Mouse (Mus musculus) ES-Bruce4 (cell line): ENCODE results near the gene Olfml1. TPM values are rescaled to one million over a fixed set of nuclear protein-coding genes. Genes with fewer than 3 reads are reported as not detected.
A peak's percentile ranks its signal among the peaks of the same experiment; 100 is the strongest.

ENCODE experiments used
- H3K27ac ChIP-seq: 2 replicates; pipeline ENCODE4 v1.5.1; 2012; ENCODE audit warnings: low read length, inconsistent platforms; ENCODE audit not compliant: insufficient read depth
- H3K27me3 ChIP-seq: 2 replicates; pipeline ENCODE4 v1.6.1; 2012; ENCODE audit warnings: mild to moderate bottlenecking, low read length, inconsistent platforms; ENCODE audit not compliant: control insufficient read depth, poor library complexity, insufficient read depth, severe bottlenecking
- H3K36me3 ChIP-seq: 2 replicates; pipeline ENCODE4 v1.6.1; 2012; ENCODE audit warnings: inconsistent platforms, mild to moderate bottlenecking, low read length, moderate library complexity; ENCODE audit not compliant: control insufficient read depth, poor library complexity, insufficient read depth, severe bottlenecking
- H3K4me1 ChIP-seq: one replicate; pipeline ENCODE4 v1.8.1; 2011; ENCODE audit warnings: low read length; ENCODE audit not compliant: control insufficient read depth, insufficient read depth
- H3K4me3 ChIP-seq: 2 replicates; pipeline ENCODE4 v1.5.1; 2011; ENCODE audit warnings: low read depth, mild to moderate bottlenecking, low read length
- H3K9ac ChIP-seq: 2 replicates; pipeline ENCODE4 v1.6.1; 2012; ENCODE audit warnings: low read depth, mild to moderate bottlenecking, inconsistent platforms; ENCODE audit not compliant: poor library complexity, severe bottlenecking
- H3K9me3 ChIP-seq: replicated peaks from 2 replicates; pipeline ENCODE4 v1.6.1; 2012; ENCODE audit warnings: mild to moderate bottlenecking, low read length, inconsistent platforms; ENCODE audit not compliant: control insufficient read depth, poor library complexity, insufficient read depth, severe bottlenecking
- CTCF ChIP-seq: IDR thresholded peaks from one replicate; pipeline ENCODE4 v1.8.1; 2011; ENCODE audit warnings: low read depth, low read length
- EP300 ChIP-seq: IDR thresholded peaks from 2 replicates; pipeline ENCODE4 v1.6.1; 2011; ENCODE audit warnings: low read depth, low read length; ENCODE audit not compliant: insufficient read depth
- POLR2A ChIP-seq: IDR thresholded peaks from one replicate; pipeline ENCODE4 v1.8.1; 2011; ENCODE audit warnings: low read length; ENCODE audit not compliant: insufficient read depth
- polyA plus RNA-seq: library from polyadenylated mRNA; stranded (reverse); fragments of >200 nt; gene quantifications from 2 replicates; pipeline ENCODE4 v1.2.4, GENCODE M21; 2011; ENCODE audit warnings: low read depth; ENCODE audit not compliant: missing spikeins, insufficient read depth, insufficient read length

Olfml1 gene
- polyA plus RNA-seq, 1 experiment: 1.5 TPM

- peaks cover 5% of the 10 kb centered on the region for H3K4me1 ChIP-seq
- no peaks in the 10 kb centered on the region for H3K36me3 ChIP-seq
- no peaks in the 10 kb centered on the region for H3K27me3 ChIP-seq
- no peak overlapping the region for H3K27ac ChIP-seq
- H3K9ac ChIP-seq: no peak overlapping the region
- TF ChIP-seq CTCF (no peak), EP300 (no peak), POLR2A (no peak)
- H3K4me3 ChIP-seq: no peak overlapping the region
- H3K9me3 ChIP-seq: peaks cover 9% of the 10 kb centered on the region
These were observed 11.3 kb upstream of the Olfml1 start for GRCm38 (mm10) chr7:107555906-107556305.

- TF ChIP-seq CTCF (no peak), POLR2A (no peak), EP300 (no peak)
- H3K4me3 ChIP-seq: no peak overlapping the region
- H3K4me1 ChIP-seq: no peaks in the 10 kb centered on the region
- H3K9ac ChIP-seq: no peak overlapping the region
- H3K9me3 ChIP-seq: peaks cover 10% of the 10 kb centered on the region
- H3K27ac ChIP-seq: no peak overlapping the region
- no peaks in the 10 kb centered on the region; the same call in 1 of the 2 replicates for H3K27me3 ChIP-seq
- H3K36me3 ChIP-seq: no peaks in the 10 kb centered on the region
These were observed 6.6 kb upstream of the Olfml1 start for GRCm38 (mm10) chr7:107560675-107561074.

GRCm38 (mm10) chr7:107561584-107561983 is 5.7 kb upstream of the Olfml1 start:
- Histone ChIP-seq H3K9me3 (peaks cover 13% of the 10 kb centered on the region), H3K4me1 (no peaks in the 10 kb centered on the region), H3K36me3 (no peaks in the 10 kb centered on the region), H3K4me3 (no peak overlapping the region), H3K9ac (no peak overlapping the region), H3K27me3 (no peaks in the 10 kb centered on the region; the same call in 1 of the 2 replicates), H3K27ac (no peak overlapping the region)
- TF ChIP-seq POLR2A (no peak), EP300 (no peak), CTCF (no peak)

GRCm38 (mm10) chr7:107563727-107564126 is 3.5 kb upstream of the Olfml1 start:
- H3K4me1 ChIP-seq: no peaks in the 10 kb centered on the region
- peaks cover 9% of the 10 kb centered on the region for H3K9me3 ChIP-seq
- no peak overlapping the region for H3K9ac ChIP-seq
- H3K27me3 ChIP-seq: no peaks in the 10 kb centered on the region; the same call in 1 of the 2 replicates
- no peak overlapping the region for H3K27ac ChIP-seq
- no peaks in the 10 kb centered on the region for H3K36me3 ChIP-seq
- no peak overlapping the region for H3K4me3 ChIP-seq
- TF ChIP-seq CTCF (no peak), POLR2A (no peak), EP300 (no peak)

GRCm38 (mm10) chr7:107567674-107568073 is 428 bp downstream of the Olfml1 start:
- no peaks in the 10 kb centered on the region for H3K36me3 ChIP-seq
- H3K4me1 ChIP-seq: no peaks in the 10 kb centered on the region
- peak overlapping the region; percentile 2; the same call in 1 of the 2 replicates for H3K4me3 ChIP-seq
- H3K27ac ChIP-seq: no peak overlapping the region
- no peak overlapping the region for H3K9ac ChIP-seq
- H3K27me3 ChIP-seq: no peaks in the 10 kb centered on the region; the same call in 1 of the 2 replicates
- no peak for TF ChIP-seq POLR2A
- TF ChIP-seq EP300: no peak
- no peak for TF ChIP-seq CTCF
- peaks cover 9% of the 10 kb centered on the region for H3K9me3 ChIP-seq

GRCm38 (mm10) chr7:107568971-107569370 is 1.7 kb downstream of the Olfml1 start:
- Histone ChIP-seq H3K9ac (no peak overlapping the region), H3K4me1 (no peaks in the 10 kb centered on the region), H3K9me3 (peaks cover 9% of the 10 kb centered on the region), H3K27me3 (no peaks in the 10 kb centered on the region), H3K4me3 (no peak overlapping the region), H3K27ac (no peak overlapping the region), H3K36me3 (no peaks in the 10 kb centered on the region)
- TF ChIP-seq POLR2A (no peak), EP300 (no peak), CTCF (no peak)

GRCm38 (mm10) chr7:107573856-107574255 is 6.6 kb downstream of the Olfml1 start:
- TF ChIP-seq POLR2A: no peak
- TF ChIP-seq EP300: no peak
- TF ChIP-seq CTCF: peak; percentile 64
- H3K4me3 ChIP-seq: no peak overlapping the region
- H3K27me3 ChIP-seq: no peaks in the 10 kb centered on the region
- H3K9ac ChIP-seq: no peak overlapping the region
- no peak overlapping the region for H3K27ac ChIP-seq
- H3K4me1 ChIP-seq: no peaks in the 10 kb centered on the region
- H3K36me3 ChIP-seq: no peaks in the 10 kb centered on the region
- no peaks in the 10 kb centered on the region; the same call in 1 of the 2 replicates for H3K9me3 ChIP-seq
